Mouse (Mus musculus) heart, adult 10 weeks (tissue): ENCODE data around the gene Ndel1. TPM values are rescaled to one million over a fixed set of nuclear protein-coding genes. Genes with fewer than 3 reads are reported as not detected.

Source experiments
- polyA plus RNA-seq: library from polyadenylated mRNA; stranded (reverse); fragments of 350-450 nt; fragmentation: Illumina TruSeq; extraction: RNeasy Lipid Tissue Mini Kit (QIAGEN cat#74804); gene quantifications from one replicate; pipeline ENCODE4 v1.2.3, GENCODE M21; 2014; ENCODE audit warnings: low read depth, low replicate concordance

Gene Ndel1
- 64.2 TPM for polyA plus RNA-seq

GRCm38 (mm10) chr11:68871748-68872147 is at the start of gene Ndel1:
Gene Ndel1, minus strand, starts transcription at chr11:68871858.

GRCm38 (mm10) chr11:68901351-68902046 is 29.8 kb upstream of the Ndel1 start, which contains the start of gene Rpl26:
Gene Rpl26, plus strand, starts transcription at chr11:68901583.

GRCm38 (mm10) chr11:68888253-68888652 is 16.6 kb upstream of the Ndel1 start, which contains the start of gene Rnf222:
Gene Rnf222, plus strand, starts transcription at chr11:68888553.

Other genes starting within 250 kb of the Ndel1 start
- 24.2 TPM for gene Myh10, start 180.3 kb downstream of the Ndel1 start, polyA plus RNA-seq
- not detected for gene Rnf222, start 16.7 kb upstream of the Ndel1 start, polyA plus RNA-seq
- gene Rpl26, start 29.7 kb upstream of the Ndel1 start, polyA plus RNA-seq = 1,087 TPM
- gene Odf4, start 55.2 kb upstream of the Ndel1 start, polyA plus RNA-seq = not detected
- gene Arhgef15, start 85.6 kb upstream of the Ndel1 start, polyA plus RNA-seq = 33.1 TPM
- 8.4 TPM for gene Slc25a35, start 96.3 kb upstream of the Ndel1 start, polyA plus RNA-seq
- 117 TPM for gene Rangrf, start 103.3 kb upstream of the Ndel1 start, polyA plus RNA-seq
- 10.1 TPM for gene Pfas, start 136.6 kb upstream of the Ndel1 start, polyA plus RNA-seq
- gene Ctc1, start 144.1 kb upstream of the Ndel1 start, polyA plus RNA-seq = 18.4 TPM
- gene Aurkb, start 173.8 kb upstream of the Ndel1 start, polyA plus RNA-seq = not detected
- 16.5 TPM for gene Borcs6, start 187.9 kb upstream of the Ndel1 start, polyA plus RNA-seq
- 9.9 TPM for gene Tmem107, start 198.9 kb upstream of the Ndel1 start, polyA plus RNA-seq
- 95.0 TPM for gene Vamp2, start 216.6 kb upstream of the Ndel1 start, polyA plus RNA-seq
- gene Per1, start 223.4 kb upstream of the Ndel1 start, polyA plus RNA-seq = 22.2 TPM
- not detected for gene Hes7, start 248.5 kb upstream of the Ndel1 start, polyA plus RNA-seq